Mouse (Mus musculus) kidney, adult 2 months (tissue): ENCODE data around the gene Galnt17.

Source experiments
- CTCF ChIP-seq: fragments of 200-500 bp; conservative IDR thresholded peaks from 2 replicates; pipeline ENCODE4 v1.5.1; 2011; ENCODE audit warnings: low read depth, mild to moderate bottlenecking, control low read depth, low read length, moderate library complexity, mixed read lengths; ENCODE audit not compliant: insufficient read depth, insufficient read length
- POLR2A ChIP-seq: fragments of 200-500 bp; IDR thresholded peaks from one replicate; pipeline ENCODE4 v1.6.1; 2011; ENCODE audit warnings: low read depth, low read length, control low read depth

DNA sequence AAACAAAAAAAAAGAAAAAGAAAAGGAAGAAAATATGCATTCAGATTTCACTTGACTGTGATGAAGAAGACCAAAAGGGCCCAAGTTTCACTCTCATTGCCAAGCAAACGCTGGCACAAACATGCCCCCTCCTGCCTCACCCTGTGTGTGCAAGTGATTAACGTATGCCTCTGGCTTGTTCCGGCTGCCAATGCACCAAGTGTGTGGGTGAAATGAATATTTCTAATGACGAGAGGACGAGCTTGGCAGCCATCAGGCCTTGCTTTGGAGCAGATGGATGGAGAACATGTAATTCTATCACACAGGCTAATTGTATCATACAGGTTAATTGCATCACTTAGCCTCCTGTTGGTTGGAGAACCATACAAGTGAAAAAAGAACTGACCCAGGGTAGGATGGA, 140.9 kb downstream of the Galnt17 start:
- TF ChIP-seq POLR2A (no peak), CTCF (no peak)
